ENCODE assay signal across 8 mouse cellular contexts in the genomic region with DNA sequence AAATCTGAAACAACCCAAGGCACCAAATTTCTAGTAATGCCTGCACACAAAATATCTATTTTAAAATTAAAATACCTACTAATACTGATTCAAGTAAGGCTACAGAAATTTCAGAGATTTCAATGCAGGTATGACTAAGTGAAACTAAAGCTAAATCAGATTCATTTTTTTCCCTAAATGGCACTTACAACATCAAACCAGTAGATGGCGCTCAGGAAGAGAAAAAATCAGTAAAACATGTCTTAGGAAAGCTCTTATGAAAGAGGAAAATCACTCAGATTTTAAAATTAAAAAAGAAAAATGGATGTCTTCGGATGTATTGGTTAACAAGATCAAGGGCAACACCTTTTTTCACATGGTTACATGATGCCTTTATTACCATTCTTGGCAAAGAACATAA.
A peak's percentile ranks its signal among the peaks of the same experiment; 100 is the strongest.
DNase-seq lines count a peak whose midpoint lies in the region.

No protein-coding gene starts in this region.

- intact Hi-C loops in left cerebral cortex, postnatal 14 days (cut with DNase I) = loop anchor here (2.0 to 5.0 kb wide), 2 partner anchors 227 to 631 kb away; no protein-coding TSS in a partner anchor

- DNase-seq in kidney, adult 9 months = peak; percentile 55
- DNase-seq in kidney, postnatal 4 days = no peak
- DNase-seq in CD4-positive helper T cell, adult 2 months (ENCODE audit: low read depth, low spot score) = peak; percentile 5
- DNase-seq in MN1 (ENCODE audit: low spot score) = peak; percentile 8
- DNase-seq in left cerebral cortex, postnatal 14 days (ENCODE audit: low spot score in 2 of 2) = peak; percentile 50
- DNase-seq in adrenal gland, adult 2 months = no peak
- no peak for DNase-seq in ovary, postnatal 36 days (ENCODE audit: low spot score)
- no peak for DNase-seq in natural killer cell, adult 2 months (ENCODE audit: low spot score in 2 of 2)

Comparison
In these comparisons a context has a peak if more than half of its experiments do, and no peak if none do; other contexts are left out.
1. DNase-seq: peak in kidney, adult 9 months (single experiment), CD4-positive helper T cell, adult 2 months (single experiment), MN1 (single experiment) and left cerebral cortex, postnatal 14 days (2 of 2); none in kidney, postnatal 4 days (0 of 2), adrenal gland, adult 2 months (single experiment), ovary, postnatal 36 days (single experiment) and natural killer cell, adult 2 months (0 of 2).